Mouse (Mus musculus): ENCODE measurements around the gene 0610037L13Rik. TPM values are rescaled to one million over a fixed set of nuclear protein-coding genes. Genes with fewer than 3 reads are reported as not detected.

0610037L13Rik gene
- total RNA-seq, 2 experiments from 2014 or later, result 43.6 to 48.4 TPM

DNA sequence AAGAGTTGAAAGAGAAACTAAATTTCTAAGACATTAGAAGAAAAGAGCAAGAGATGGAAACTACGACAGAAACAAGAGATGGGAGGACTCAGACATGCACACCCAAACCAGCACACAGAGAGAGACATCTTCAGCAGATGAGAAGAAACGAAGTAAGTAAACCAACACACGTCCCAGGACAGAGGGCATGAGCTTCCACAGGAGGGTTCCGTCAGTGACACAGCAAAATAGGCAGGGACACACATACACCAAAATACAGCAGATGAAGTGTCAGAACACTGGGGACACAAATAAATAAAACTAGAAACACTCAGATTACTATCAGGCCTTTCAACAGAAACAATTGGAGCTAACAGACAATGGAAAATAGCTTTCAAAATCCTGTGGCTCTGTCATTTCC lies 20.4 kb downstream of the 0610037L13Rik start:
- DNase-seq, result no peak

DNA sequence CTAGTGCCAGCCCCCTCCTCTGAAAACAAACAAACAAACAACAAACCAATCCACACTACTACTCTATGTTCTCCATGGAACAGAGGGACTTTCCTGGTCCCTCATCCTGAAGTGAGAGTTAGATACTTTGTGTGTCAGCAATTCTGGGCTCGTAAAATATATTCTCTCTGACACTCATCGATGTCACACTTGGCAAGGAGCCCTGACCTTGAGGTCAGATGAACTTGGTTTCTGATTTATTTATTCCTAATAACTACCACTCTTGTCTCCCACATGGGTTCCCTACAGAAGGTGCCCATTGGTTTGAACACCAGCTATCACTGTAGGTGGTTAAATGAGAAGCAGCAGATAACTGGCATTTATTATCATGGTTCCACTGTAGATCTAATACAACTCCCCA lies 30.7 kb downstream of the 0610037L13Rik start:
- DNase-seq, result no peak

DNA sequence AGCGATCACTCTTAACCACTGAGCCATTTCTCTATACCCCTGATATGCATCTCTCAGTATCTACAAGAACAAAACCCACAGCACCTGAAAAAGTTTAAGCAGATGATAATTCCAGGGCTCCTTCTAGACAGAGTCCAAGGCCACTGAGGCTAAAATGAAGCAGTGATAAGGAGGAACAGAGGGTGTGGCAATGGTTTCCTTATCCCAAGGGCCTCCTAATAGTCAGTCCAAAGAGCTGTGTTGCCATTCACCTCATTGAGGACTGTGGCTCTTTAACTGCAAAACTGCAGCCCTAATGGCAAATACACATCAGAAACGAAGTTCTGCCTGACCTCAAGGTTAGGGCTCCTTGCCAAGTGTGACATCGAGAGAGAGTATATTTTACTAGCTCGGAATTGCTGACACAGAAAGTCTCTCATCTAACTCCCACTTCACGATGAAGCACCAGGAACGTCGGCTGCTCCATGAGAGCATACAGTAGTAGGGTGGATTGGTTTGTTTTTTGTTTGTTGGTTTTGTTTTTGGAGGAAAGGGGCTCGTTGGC lies 31.6 kb downstream of the 0610037L13Rik start:
- DNase-seq, result no peak

DNA sequence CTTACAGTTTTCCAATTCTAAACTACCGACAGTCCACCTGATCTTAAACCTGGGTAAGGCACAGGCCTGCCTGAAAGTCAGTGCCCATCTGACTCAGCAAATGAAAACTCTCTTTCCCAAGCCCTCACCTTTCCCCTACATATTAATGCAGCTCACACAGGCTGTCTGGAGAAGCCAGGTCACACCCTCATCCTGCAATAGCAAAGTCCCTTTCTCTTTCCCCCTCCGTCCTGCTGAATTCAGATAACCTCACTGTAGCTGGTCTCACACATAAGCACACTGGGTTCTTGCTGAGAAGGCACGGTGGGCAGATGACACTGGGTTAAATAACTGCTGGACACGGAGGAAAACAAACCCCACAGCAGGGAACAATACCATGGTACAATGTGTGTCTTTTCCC lies 32.3 kb downstream of the 0610037L13Rik start:
- no peak for DNase-seq

DNA sequence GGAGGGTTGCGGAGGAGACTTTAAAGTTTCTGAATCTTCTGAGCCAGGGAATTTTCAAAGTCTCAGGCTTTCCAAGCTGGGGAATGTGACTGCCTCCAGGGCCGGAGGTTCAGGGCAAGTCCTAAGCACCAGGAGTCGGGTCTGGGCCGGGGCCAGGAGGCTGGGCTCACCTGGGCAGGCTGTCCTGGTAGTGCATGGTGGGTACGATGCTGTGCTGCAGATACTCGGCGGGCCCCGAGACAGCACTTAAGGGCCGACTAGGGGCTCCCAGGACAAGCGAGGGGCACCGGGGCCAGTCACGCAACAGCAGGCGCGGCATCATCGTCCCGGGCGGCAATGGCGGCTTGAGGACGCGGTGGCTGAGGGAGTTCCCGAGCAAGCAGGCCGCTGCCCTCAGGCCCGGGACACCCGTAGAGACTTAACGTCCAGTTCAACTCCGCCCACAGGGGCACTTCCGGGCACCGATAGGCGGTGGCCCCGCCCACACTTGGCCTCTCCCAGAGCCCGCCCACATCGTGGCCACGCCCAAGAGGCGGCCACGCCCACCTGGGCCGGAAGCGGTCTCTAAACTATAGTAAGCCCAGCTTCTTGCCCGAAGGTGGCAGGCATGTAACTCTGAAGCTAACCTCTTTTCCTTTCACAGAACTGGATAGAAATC lies 33.7 kb downstream of the 0610037L13Rik start, which contains the start of gene Cpt2:
Cpt2 (minus strand) TSS at position 466 of the 658 bp plus-strand sequence.
- peak; percentile 92 for DNase-seq

DNA sequence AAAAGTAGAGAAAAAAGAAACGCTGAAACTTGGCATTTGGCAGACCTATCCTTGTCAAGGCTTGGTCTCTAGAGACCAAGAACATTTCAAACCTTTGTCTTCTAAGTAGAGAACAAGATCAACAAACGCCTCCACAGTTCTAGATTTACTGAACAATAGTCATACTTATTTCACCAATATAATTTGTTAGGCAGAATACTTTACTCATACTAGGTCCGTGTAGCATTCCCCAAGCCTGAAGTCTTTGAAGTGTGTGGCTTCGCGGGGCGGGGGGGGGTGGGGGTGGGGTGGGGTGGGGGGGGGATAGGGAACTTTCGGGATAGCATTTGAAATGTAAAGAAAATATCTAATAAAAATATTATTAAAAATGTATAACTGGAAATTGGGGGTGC lies 34.2 kb downstream of the 0610037L13Rik start:
- no peak for DNase-seq

DNA sequence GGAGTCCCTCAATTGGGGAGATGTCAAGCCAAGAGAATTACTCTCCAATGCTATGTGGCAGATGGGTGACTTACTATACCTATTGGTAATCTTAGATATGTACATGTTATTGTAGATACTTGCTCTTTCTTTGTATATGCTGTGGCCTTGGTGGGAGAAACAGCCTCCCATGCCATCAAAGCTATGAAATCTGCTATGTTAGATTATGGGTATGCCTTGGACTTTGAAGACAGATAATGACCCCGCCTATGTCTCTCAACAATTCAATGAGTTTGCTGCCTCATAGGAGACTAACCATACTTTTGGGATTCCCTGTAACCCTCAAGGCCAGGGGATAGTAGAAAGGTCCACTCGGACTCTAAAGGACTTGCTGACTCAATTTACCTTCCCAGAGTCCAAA lies 38.7 kb downstream of the 0610037L13Rik start:
- no peak for DNase-seq

DNA sequence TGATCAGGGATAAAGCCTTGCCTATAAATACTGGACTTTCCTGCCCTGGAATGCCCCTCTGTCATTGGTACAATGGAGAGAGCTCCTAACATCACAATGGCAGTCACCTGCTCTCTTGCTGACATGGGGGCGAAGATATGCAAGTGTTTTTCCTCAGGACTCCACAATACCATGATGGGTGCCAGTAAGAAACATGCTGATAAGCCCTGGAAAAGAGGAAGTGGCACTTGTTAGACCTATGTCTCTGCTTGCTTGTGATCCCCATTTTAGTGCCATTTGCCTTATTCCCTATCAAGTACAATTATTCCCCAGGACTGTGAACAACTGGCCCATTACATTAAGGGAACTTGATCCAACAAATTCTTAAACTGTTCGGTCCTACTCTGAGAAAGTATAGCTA lies 39.1 kb downstream of the 0610037L13Rik start:
- DNase-seq, result no peak

DNA sequence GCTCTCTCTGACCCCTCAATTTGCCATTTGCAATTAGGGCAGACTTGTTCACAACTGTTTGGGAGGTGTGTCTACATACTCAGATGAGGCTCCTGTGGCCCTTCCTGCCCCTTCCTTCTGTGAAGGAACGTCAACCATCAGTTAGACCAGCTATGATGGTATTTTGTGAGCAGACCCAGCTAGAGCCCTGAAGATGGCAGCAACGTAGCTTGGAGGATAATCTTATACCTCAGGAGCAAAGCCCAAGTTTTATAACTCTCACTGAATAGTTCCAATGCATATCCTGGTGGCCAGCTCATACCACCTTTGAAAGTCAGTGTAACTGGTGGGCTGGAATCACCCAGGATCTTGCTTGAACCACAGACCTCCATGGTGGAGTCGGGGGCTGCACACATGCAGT lies 41.8 kb downstream of the 0610037L13Rik start:
- DNase-seq, result no peak

DNA sequence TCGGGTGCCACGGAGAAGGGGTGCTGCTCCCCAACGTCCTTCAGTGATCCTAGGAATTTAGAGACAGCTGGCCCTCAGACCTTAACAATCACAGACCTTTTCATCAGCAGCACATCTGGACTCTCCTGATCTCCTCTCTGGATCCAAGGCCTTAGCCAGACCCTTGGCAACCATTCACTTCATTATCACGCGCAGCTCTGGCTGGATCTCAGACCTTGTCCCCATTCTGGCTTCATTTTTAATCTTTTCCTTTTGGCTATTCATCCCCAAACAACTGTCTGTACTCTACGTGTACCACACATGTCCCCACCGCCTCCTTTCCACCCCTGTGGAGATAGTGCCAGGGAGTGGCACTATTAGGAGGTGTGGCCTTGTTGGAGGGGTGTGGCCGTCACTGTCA lies 43.6 kb downstream of the 0610037L13Rik start:
- no peak for DNase-seq

DNA sequence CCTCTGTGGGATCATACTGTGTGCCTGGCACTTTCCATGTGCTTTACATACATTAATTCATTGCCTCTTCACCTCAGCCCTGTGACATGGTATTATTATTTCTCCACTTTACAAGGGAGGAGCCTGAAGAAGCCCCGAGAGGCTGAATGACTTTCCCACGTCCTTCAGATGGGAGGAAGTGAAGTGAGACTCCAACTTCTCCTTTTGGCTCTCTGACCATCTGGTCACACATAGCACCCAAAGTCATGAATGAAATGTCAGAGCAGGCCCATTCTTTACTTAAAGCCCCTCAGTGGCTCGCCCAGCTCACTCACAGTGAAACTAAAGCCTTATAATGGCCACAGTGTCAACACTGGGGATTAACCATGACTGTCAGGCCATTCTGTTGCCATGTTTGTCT lies 45.6 kb downstream of the 0610037L13Rik start:
- no peak for DNase-seq

DNA sequence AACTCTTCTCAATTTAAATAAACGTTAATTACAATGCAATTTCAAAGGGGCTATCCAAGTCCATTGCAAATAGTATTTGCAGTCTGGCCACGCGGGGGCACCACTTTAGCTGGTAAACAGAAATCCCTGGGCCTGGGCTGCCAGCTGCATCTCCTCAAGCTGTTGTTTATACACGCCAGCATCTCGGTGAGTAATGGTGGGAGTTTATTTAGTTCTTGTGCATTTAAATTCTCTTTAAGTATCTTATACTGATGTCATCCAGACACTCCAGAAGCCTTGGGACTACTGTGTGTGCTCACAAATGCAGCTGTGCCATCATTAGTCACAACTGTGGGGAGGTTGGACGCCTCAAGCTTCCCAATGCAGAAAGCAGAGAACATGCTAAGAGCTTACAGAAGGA lies 47.7 kb downstream of the 0610037L13Rik start:
- DNase-seq, result peak; percentile 44

DNA sequence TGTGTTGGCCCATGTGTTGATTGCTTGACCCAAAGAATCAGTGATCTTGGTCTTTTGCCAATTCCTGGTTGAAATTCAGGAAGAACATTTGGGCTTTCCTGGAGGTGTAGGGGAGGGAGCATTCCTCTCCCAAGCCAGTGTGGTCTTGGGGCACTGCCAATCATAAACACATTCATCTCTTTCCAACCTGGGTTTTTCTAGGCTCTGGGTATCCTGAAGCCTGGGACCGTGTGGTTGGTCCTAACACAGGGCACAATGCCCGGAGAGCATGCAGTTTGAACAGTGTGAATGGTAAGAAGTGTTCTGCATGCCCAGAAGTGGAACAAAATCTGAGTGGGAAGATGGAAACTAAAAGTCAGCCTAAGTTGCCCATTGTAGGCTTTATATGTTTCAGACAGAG lies 48.5 kb downstream of the 0610037L13Rik start:
- no peak for DNase-seq

DNA sequence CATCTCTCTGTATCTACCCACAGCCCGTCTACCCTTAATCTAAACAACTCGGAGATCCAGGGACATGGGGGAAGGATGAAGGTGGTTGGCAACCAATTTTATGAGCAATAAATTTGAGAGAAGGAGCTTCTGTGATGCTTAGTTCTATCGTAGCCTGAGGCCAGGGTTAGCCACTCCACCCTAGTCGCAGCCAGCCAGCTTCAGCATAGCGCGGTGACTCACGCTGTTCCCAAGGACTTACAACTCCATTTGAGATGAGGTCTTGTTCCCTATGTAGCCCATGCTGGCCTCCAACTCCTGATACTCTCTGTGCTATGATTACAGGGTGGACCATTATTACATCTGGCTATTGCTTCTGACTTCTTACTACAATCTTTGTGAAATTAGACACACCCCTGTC lies 53.1 kb downstream of the 0610037L13Rik start:
- DNase-seq, result peak; percentile 43

DNA sequence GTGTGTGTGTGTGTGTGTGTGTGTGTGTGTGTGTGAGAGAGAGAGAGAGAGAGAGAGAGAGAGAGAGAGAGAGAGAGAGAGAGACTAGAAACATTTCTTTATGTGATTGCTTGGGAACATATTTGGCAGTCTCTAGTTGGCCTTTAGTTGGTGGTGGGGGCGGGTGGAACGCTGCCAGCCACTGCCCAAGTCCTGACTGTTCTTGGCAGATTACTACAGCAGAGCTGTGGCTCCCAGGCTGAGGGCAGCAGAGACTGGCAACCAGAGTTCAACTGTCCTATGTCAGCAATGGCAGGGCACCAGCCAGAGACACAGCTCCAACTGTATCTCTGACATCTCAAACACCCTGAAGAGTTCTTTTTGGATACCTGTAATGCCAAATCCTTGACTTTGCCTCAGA lies 54.5 kb downstream of the 0610037L13Rik start:
- DNase-seq, result no peak

Other genes starting within 250 kb of the 0610037L13Rik start
- gene Dmrtb1, start 205.6 kb upstream of the 0610037L13Rik start, total RNA-seq (2021), result not detected
- under 1 TPM in 1 of 2 experiments, not detected in 1; 0.29 TPM for gene Lrp8, start 87.6 kb upstream of the 0610037L13Rik start, total RNA-seq (2021)
- gene Magoh, start 10.1 kb upstream of the 0610037L13Rik start, total RNA-seq (2021), result 10 to 100 TPM; 19.9 to 25.8 TPM
- gene Cpt2, start 33.8 kb downstream of the 0610037L13Rik start, total RNA-seq (2021), result 10 to 100 TPM; 61.0 to 66.6 TPM
- gene Slc1a7, start 78.5 kb downstream of the 0610037L13Rik start, total RNA-seq (2021), result under 1 TPM; 0.11 to 0.26 TPM
- gene Podn, start 206.6 kb downstream of the 0610037L13Rik start, total RNA-seq (2021), result 10 to 100 TPM in 1 of 2 experiments, 1 to 10 TPM in 1; 7.2 to 12.6 TPM